Mouse (Mus musculus): ENCODE measurements at regions not wholly inside any gene's neighbourhood (a gene's known extent, or its start where the extent isn't known, plus 50 kb on each side); places are given as distances from the start of the nearest gene placed in this dataset.

GRCm38 (mm10) chr16:21060211-21060610 is 93.6 kb downstream of the Teddm3 start:
- TF ChIP-seq CTCF (IDR thresholded peaks at IDR 0.05; ENCODE audit: insufficient read depth, low read depth, low read length) (no peak), POLR2A (IDR thresholded peaks at IDR 0.05; ENCODE audit: insufficient read depth, low read depth, low read length) (no peak)
